Mouse (Mus musculus): ENCODE data around the gene Pparg. TPM values are rescaled to one million over a fixed set of nuclear protein-coding genes. Genes with fewer than 3 reads are reported as not detected.

The Pparg gene
- polyA plus RNA-seq, 1 experiment from 2014 or later: 1.7 TPM

DNA sequence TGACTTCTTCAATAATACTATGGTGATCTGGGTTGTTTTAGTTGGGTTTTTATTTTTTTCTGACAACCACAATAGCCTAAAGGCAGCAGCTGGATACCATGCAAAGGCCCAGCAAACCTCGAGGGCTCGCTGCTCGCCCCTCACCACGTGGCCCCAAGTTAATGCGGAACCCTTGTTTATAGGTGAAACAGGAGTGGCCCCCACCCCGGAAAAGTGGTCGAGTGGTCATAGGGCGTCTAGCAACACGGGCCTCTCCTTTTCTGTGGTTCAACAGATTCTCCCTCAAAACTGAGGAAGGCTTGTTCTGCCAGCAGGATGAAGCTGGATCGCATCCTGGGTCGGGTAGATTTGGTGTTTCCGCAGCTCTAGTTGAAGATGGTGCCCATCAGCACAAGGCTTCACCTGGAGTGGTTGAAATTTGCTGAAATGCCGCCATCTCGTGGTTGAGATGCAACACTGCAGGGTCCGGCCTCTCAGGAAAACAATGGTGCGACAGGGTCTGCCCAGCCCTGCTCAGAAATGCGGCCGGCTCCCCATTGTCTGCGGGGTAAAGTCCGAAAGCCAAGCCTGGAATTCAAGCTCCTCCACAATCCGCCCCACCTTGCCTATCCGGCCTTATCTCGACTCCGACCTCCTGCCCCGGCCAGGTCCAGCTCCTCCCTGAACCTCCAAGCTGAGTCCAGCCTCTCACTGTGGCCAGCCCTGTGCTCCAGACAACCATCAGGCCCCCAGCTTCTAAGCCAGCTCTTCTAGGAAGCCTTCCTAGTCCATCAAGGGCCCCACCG, 178.1 kb downstream of the Pparg start:
- no peaks in the 10 kb centered on the region for H3K36me3 ChIP-seq (replicated peaks)
- H3K9me3 ChIP-seq (replicated peaks): no peaks in the 10 kb centered on the region
- H3K9ac ChIP-seq: no peak overlapping the region
- peaks cover 26% of the 10 kb centered on the region for H3K4me1 ChIP-seq (replicated peaks)
- H3K4me3 ChIP-seq (replicated peaks): no peak overlapping the region
- WGBS (ENCODE audit: insufficient replicate concordance): 16% methylated on average over 26 of the region's 26 CpGs
- H3K27ac ChIP-seq (replicated peaks): no peak overlapping the region
- peak overlapping the region; percentile 59 for H3K4me2 ChIP-seq
- peak; percentile 11; the same call in 1 of the 2 replicates for ATAC-seq (ENCODE audit: insufficient read depth)
- no peaks in the 10 kb centered on the region for H3K27me3 ChIP-seq

Other genes starting within 250 kb of the Pparg start
- gene Syn2, start 226.0 kb upstream of the Pparg start, polyA plus RNA-seq (2015; fragmentation: Nextera tagmentation; extraction: Ambion mirVana): 0.13 TPM in 2 replicates
- not detected in 2 replicates for gene Gm17482, start 133.6 kb upstream of the Pparg start, polyA plus RNA-seq (2015; fragmentation: Nextera tagmentation; extraction: Ambion mirVana)
- 0.02 TPM in 1 of 2 replicates, not detected in the other for gene Timp4, start 108.7 kb upstream of the Pparg start, polyA plus RNA-seq (2015; fragmentation: Nextera tagmentation; extraction: Ambion mirVana)
- 9.4 and 10.4 TPM in 2 replicates for gene Tsen2, start 183.7 kb downstream of the Pparg start, polyA plus RNA-seq (2015; fragmentation: Nextera tagmentation; extraction: Ambion mirVana)
- gene Mkrn2os, start 231.6 kb downstream of the Pparg start, polyA plus RNA-seq (2015; fragmentation: Nextera tagmentation; extraction: Ambion mirVana): 8.3 and 11.3 TPM in 2 replicates
- 8.4 and 8.6 TPM in 2 replicates for gene Mkrn2, start 241.0 kb downstream of the Pparg start, polyA plus RNA-seq (2015; fragmentation: Nextera tagmentation; extraction: Ambion mirVana)